Mouse (Mus musculus) right cerebral cortex, postnatal 10 days (tissue): ENCODE measurements at regions not wholly inside any gene's neighbourhood (a gene's known extent, or its start where the extent isn't known, plus 50 kb on each side); places are given as distances from the start of the nearest gene placed in this dataset.

Experiments
- DNase-seq, 2 experiments: peaks; one replicate each; pipeline ENCODE4 v3.0.0; 2021; ENCODE audit warnings: low spot score in 2 of 2

DNA sequence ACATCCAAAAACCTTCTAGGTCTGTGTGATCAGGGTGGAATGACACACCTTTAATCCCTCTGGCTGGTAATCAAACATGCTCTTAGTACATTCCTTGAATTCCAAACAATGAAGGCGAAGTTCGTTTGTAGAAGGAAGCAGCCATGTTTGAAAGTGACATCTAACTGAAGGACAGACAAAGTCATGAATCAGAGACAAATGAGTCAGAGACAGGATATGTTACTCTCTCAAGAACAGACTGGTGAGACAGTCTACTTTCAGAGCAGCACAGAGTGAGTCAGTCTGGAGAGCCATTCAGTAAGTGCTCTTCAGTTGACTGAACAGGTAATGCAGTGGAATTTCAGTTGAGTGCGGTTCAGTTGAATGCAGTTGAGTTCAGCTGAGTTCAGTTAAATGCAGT lies 150.4 kb downstream of the Cpe start:
- DNase-seq, result no peak

DNA sequence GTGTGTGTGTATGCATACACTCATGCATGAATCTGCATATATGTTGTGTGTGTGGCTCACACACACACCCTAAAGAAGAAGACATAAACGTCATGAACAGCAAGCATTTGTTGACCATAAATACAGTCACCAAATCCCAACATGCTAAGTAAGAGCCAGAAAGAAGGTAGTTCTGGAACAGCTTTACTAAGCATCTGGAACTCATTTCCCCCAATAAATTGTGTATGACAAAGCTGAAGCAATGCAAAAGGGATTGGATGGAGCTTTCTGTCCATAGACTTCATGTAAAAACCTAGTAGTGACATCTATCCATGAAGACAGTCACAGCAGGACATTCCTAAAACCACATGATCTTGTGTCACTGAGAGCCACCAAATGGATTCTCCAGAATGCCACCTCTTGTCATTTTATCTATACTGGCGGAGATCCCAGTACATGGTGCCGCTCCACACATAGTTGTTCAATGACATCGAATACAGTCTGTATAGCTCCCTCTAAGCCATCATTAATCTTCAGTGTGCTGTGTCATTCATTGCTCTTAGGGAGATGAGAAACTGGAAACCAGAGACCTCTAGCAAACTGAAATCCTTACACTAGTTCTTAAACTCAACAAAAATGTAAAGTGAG lies 152.9 kb downstream of the Cpe start:
- DNase-seq, result no peak

DNA sequence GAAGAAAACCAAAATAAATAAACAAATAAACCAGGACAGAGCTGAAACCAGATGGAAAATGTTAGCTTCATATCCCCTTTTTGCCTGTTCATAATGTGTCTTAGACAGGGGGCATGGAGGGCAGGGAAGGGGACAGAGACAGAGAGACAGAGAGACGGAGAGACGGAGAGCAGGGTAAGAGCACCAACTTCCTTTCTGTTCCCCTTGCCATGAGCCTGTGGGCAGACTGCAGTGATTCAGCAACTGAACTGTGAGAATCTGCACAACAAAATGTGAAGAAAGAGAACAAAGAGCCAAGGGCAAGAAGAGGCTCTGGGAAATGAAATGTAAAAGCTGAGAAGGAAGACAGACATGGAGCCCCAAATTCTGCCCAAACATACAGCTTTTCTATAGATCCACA lies 161.1 kb downstream of the Cpe start:
- DNase-seq, result no peak

DNA sequence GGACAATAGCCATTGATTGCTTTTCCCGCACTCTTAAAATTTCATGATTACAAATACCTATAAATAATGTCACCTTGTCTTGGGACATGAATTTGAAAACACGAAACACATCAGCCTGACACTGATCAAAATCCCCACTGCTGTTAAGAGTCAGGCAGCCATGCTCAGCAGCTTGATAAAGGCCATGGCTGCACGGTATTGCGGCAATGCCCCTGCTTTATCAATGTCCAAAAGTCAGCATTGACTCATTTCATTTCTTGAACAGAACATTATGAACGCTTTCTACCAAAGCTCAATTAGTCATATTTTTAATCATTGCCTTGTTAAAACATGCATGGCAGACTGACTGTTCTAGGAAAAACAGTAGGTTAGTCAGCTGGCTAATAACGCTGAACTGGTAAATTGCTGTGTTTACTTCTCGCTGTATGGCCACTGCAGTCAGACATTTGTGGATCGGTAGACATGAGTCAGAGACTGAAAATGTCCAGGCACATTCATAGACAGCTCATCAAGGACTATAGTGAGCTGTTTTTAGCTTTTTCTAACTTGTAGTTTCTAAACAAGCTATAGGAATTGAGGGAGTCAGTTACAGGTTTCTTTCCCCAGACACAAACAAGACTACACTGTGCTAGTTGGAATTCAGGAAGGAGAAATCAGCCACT lies 170.3 kb downstream of the Cpe start:
- no peak for DNase-seq

DNA sequence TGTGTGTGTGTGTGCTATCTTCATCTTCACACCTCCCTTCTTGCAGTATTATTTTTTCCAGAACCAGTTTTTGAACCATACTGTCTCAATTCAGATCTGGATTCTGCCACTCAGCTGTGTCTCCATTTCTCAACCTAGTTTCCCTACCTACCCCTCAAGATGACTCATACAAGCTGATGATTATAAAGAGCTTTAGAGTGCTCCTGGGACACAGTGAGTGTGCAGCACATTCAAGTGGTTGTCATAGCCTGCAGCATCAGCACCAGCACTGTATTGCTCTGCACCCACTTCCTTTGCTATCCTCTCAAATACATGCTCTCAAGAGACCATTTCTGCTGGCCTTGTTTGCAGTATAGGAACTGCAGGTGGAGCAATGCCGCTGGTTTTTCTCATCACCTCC lies 173.2 kb downstream of the Cpe start:
- DNase-seq, result no peak

DNA sequence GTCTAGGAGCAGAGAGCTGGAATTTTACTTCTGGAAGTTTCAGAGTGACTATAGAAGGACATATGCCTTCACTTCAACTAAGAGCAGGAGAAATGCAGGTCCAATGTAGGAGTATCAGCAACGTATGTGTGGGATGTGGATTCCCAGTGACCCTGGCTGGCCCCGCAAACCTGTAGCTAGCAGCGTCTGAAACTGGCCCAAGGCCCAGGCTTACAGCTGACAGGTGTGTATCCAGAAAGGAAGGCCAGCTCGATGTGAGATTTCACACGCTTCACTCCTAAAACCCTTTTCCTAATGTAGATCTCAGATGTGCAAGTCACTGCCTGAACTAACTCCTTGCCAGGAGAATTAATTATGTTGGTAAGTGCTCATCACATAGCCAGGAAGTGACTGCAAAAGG lies 176.9 kb downstream of the Cpe start:
- DNase-seq, result no peak

DNA sequence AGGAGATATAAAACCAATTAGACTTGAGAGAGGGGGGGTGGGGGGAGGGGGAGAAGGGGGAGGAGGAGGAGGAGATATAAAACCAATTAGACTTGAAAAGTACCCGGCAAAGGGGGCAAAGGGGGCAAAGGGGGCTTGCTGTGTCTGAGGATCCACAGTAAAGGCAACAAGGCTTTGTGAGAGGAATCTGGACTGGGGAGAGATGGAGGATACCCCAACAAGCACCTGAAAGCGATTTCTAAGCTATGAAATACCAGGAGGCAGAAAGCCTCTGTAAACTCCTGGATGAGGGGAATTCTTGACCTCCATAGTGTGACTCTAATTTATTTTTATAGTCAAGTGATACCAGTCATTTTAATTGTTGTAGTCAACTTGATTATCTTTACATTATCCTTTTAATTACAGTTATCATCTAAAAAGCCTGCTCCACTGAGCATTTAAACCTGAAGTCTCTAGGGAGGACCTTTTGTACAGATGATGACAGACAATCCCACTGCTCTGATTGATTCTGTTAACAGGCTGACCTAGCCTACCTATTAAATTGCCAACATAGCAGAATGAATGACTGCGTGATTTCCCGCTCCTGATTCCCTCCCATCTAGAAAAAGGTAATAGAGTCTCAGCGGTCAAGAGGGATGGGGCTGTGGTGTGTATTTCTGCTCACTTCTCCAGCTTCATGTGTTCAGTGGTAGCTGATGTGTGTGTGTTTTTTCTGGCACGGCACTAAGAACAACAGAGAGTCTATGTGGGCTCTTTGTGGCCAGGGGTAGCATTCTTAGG lies 195.4 kb downstream of the Cpe start:
- no peak for DNase-seq

DNA sequence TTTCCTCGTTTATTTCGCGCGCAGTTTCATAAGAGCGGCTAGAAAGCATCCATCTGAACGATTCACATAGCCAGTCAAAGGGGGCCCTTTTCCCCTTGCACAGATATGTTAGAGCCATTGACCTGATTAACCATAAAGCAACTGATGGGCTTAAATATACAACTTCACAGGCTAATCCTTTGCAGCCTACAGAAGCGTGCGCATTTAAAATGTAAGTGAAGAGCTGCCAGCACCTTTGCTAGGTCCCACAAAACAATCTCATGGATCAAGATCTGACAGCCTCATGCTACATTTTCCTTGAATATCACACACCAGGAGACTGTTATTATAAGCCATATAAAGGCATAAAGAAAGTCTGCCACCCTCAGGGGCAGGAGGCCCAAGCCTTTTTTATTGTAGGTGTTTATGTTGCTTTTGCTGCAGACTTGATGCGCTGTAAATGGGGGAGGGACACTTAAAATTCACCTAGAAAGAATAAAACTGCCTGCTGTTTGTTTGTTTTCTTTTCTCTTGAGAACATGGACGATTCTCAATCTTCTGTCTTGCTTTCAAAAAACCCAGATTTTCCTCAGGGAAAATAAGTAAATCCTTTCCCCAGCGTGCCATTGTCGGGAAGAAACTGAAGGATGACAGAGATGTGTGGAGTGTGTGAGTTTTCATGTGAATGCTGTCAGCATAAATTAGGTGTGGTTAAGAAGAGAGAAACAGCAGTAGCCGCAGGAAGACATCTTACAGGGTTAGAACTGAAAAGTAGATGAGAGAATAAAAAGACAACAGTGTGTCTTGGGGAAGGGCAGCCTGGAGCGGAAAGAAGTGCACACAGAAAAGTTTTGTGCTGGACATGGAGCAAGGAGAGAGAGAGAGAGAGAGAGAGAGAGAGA lies 196.3 kb downstream of the Cpe start:
- DNase-seq, result no peak

DNA sequence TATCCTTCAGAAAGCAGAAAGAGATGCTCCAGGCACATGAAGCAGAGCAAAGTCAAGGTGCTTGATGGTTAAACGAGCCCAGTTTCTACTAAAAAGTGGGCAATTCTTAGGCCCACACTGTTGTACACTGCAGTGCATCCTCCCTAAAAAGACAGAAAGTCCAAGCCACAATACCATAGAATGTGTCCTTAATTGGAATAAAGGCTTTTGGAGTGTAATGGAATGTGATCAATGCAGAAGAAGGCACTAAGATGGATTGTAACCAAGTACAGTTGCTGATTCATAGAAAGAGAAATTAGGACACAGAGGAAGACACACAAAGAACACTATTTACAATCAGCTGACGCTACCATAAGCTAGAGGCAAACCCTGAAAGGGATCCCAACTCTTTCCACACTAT lies 201.3 kb downstream of the Cpe start:
- no peak for DNase-seq

DNA sequence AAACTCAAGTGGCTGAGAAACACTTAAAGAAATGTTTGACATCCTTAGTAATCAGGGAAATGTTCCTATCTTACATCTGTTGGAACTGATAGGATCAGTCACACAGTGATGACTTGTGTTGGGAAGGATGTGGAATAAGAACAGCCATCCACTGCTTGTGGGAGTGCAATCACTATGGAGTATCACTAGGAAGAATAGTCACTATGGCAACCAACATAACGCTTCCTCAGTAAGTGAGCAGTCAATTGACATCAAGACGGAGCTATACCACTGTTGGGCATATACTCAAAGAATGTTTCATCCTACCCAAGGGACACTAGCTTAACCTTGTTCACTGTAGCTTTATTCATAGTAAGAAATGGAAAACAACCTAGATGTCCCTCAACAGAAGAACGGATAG lies 204.8 kb downstream of the Cpe start:
- no peak for DNase-seq

DNA sequence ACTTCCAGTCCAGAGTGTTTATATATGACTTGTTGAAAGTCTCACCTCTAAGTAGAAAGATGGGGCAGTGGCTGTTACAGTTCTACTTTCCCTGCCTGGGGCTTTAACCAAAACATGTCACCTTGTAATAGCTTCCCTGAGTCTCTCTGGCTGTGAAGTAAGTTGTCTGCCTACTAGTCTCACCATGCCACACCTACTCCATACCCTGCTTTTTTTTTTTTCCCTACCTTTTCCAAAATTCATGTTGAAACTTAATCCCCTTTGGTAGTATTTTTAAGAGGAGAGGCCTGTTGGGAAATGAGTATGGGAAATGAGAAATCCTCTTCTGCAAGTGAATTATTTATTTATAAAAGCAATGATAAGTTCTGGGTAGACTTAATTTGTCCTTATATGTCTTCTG lies 219.6 kb downstream of the Cpe start:
- DNase-seq, result no peak

DNA sequence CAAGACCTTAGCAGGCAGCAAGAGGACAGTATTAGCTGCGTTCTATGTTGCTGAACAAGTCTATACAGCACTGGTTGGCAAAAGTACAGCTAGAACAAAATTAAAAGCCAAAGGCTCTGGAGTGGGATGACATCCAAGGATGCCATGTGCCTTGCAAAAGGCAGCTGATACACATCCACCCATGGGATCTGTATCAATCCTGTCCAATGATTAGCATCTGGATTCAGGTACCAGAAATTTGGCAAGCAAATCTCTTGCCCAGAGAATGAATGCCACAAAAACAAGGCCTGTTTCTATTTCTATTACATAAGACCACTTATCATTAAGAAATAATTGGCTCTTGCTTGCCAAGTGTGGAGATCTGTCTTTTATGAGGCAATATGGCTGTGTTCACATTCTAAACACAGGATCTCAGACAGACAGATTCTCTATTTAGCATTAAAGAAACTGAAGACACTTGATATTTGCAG lies 220.0 kb downstream of the Cpe start:
- no peak for DNase-seq

DNA sequence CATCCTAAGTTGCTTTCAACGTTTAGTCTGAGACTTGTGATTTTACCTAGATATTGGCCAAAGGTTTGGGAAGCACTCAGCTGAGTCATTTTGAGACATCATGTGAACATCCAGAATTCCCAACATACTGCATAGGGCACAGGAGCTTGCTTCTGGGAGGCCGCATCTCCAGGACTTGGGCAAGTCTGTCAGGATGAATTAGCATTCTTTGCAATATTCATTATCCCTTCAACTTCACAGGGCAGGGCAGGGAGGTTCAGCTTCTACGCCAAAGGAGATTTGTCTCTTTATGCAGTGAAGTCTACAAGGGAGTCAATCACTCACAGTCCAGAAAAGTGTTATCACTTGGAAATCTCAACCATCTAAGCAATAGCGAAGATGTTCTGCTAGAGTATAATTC lies 231.7 kb downstream of the Cpe start:
- no peak for DNase-seq

DNA sequence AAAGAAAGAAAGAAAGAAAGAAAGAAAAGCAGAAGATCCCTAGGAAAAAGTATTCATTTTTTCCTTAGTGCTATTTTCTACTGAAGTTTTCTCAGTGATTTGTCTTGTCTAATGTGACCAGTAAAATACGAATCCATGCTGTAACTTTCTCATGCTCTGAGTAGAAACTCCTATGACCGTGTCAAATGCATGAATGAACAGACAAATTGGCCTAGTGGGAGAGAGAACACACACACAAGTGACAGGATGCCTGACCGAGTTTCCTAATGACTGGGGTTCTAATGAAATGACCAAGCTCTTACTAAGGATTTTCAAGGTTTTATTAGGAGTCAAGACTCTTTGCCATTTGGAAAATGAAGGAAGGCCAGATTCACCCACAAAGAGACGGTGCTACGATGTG lies 235.9 kb downstream of the Cpe start:
- DNase-seq, result no peak

DNA sequence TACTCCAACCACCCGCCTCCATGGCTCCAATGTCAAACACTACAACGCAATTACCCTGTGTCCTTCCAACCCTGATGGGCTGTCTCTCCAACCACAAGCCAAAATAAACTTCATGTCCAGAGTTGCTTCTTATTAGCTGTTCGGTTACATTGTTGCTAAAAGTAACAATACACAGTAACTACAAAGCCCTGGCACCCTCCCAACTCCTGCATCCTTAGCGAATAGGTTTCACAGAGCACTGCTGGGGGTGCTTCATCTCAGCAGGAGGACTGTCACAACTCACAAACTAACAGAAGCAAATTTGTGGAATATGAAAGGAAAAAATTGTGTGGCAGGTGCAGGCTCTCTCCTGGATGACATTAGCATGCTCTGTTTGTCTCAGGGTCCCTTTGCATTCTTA lies 238.1 kb downstream of the Cpe start:
- peak; percentile 22 to 25 for DNase-seq

DNA sequence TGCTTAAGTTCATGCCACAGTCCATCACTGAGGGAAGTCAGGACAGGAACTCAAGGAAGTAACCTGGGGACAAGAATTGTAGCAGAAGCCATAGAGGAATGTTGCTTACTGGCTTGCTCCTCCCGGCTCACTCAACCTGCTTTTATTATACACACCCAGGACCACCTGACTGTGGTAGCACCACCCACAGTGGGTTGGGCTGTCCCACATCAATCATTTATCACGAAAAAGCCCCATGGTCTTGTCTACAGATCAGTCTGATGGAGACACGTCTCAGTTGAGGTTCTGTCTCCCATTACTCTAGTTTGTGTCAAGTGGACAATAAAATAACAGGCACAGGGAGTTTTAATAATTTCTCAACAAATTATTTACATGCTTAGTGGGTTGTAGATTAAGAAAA lies 239.3 kb upstream of the Tll1 start:
- no peak for DNase-seq

DNA sequence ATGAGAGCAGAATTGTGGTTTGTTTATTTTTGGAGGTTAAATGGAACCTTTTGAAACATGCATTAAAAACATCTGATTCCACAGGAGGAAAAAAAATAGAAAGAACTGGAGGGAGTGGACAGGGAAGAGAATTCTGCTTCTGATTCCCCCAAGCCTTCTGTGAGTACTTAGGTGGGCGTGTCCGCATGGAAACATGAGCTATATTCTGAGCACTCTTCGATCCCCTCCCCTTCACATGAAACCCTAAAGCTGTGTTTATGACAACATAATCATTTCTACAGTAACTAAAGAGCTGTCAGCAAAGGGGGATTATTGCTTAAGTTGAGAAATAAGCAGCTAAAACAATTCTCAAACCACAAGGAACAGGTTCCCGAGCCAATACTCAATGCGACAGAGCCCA lies 238.4 kb upstream of the Tll1 start:
- DNase-seq, result no peak

DNA sequence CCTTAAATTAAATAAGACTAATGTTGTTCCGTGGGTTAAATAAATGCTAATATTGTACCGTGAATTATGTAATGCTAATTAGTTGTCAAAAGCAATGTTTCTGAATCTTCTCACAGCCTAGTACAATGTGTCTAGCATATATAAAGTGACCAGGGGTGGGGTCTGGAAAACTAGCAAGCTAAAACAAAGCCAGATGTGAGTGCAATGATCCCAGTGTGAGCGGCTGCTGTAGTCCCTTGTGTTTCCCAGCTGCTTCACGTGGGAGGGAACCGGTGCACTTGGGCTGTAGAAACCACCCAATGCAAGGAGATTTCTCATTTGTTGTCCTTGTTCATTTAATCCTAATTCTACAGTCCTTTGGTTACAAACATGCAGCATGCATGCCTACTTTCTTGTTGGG lies 232.4 kb upstream of the Tll1 start:
- DNase-seq, result no peak

DNA sequence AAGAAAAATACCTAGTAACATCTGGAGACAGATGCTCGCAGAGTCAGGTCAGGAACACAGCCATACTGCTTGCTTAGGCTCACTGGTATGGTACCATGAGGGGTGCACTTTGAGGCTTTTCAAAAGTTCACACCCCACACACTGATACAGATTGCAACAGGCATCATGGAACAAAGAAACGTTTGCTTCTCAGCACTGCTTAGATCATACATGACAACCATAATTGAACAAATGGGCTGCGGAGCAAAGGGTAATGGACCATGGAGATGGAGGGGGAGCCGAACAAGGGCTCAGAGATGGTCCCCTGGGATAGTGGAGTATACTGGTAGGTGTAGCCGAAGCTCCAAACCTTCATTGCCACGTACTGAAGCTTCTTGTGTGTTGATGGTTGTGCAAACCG lies 228.6 kb upstream of the Tll1 start:
- DNase-seq, result no peak

DNA sequence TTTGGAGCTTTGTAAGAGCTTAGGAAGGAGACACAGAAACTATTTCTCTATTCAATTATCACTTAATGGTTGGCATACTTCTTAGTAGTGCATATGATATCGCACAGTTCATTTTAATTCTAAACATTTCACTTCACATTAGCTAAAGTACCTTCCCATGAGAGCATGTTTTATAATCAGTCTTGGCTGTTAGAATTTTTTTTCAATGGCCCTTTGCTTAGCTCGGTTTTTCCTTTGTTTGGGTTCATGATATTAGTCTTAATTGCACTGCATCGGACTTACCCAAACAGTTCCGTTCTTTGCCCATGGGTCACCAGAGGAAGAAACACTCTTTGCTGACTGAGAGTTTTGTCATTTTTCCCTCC lies 216.8 kb upstream of the Tll1 start:
- no peak for DNase-seq

DNA sequence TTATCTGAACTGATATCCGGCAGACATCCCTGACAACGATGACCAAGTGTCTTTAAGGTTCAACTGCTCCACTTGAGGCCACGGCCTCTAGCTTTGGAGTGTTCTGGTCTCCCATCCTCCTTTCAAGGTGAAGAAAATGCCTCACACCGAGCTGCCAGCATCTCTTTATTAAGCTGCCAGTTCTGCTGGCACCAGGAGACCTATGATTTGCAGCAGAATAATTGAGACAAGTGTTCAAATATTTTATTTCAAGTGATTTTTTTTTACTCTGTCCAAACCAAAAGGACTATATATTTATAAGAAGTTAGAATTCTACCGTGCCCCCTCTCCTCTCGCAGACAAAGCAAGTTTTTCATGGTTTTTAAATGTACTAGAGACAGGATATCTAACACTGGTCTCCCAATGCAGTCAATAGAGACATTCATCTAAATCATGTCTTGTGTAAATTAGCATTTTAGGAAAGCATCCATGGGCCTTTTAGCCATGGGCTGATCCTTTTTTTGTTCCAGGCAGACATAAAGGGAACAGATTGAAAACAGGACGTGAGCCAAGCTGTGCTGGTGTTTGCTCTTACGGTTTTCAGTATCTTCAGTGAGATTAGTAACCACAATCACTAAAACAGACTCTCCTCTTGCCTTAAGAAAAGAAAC lies 216.3 kb upstream of the Tll1 start:
- DNase-seq, result peak in 1 of 2 experiments; percentile 24
